Mouse (Mus musculus) CH12.LX (cell line): Measurements from ENCODE around the gene Sarnp. TPM values are rescaled to one million over a fixed set of nuclear protein-coding genes. Genes with fewer than 3 reads are reported as not detected.

Experiments
- DNase-seq: peaks from one replicate; pipeline ENCODE4 v3.0.0-alpha.2; 2013; ENCODE audit errors: extremely low read depth
- H3K27ac ChIP-seq: 2 replicates; pipeline ENCODE4 v1.5.1; 2012; ENCODE audit warnings: low read depth, mild to moderate bottlenecking, control low read depth, moderate library complexity; ENCODE audit not compliant: insufficient read depth
- H3K27me3 ChIP-seq: replicated peaks from 2 replicates; pipeline ENCODE3; 2012; ENCODE audit warnings: inconsistent platforms
- H3K36me3 ChIP-seq, 2 experiments: replicated peaks in 1 of 2; 2 replicates each; pipeline versions ENCODE3 to v1.6.1; 2012; ENCODE audit warnings: inconsistent platforms in 1 of 2, low read length in 1 of 2, mild to moderate bottlenecking in 1 of 2, mixed read lengths in 1 of 2, moderate library complexity in 1 of 2; ENCODE audit not compliant: control insufficient read depth in 1 of 2, insufficient read depth in 1 of 2
- H3K4me1 ChIP-seq, 2 experiments: 2 replicates each; pipeline ENCODE4 v1.6.1; 2012; ENCODE audit warnings: inconsistent platforms in 1 of 2, moderate library complexity in 1 of 2; ENCODE audit not compliant: insufficient read depth in 2 of 2, control insufficient read depth in 1 of 2
- H3K4me2 ChIP-seq: 2 replicates; pipeline ENCODE4 v1.6.1; 2012; ENCODE audit warnings: low read depth, mild to moderate bottlenecking, control low read depth; ENCODE audit not compliant: poor library complexity, insufficient read depth, severe bottlenecking
- H3K4me3 ChIP-seq, 3 experiments: fragments of 150-350 bp in 1 of 3; sonication (generic) in 1 of 3; replicated peaks in 1 of 3; 2 replicates each; pipeline versions ENCODE3 to v1.5.1; 2011 to 2012; ENCODE audit warnings: low read depth in 2 of 3, low read length in 2 of 3, mild to moderate bottlenecking in 2 of 3, moderate library complexity in 2 of 3, control low read depth in 1 of 3, improper control_type of control experiment in 1 of 3, inconsistent platforms in 1 of 3, mixed read lengths in 1 of 3; ENCODE audit not compliant: poor library complexity in 1 of 3
- H3K79me2 ChIP-seq: replicated peaks from 2 replicates; pipeline ENCODE4 v1.6.1; 2012; ENCODE audit warnings: mild to moderate bottlenecking, moderate library complexity; ENCODE audit not compliant: control insufficient read depth, poor library complexity, insufficient read depth, severe bottlenecking; ENCODE audit errors: extremely low read depth
- H3K9ac ChIP-seq: 2 replicates; pipeline ENCODE4 v1.6.1; 2012; ENCODE audit warnings: low read depth, mild to moderate bottlenecking, control low read depth, moderate library complexity; ENCODE audit not compliant: insufficient read depth
- H3K9me3 ChIP-seq: replicated peaks from 2 replicates; pipeline ENCODE3; 2012; ENCODE audit warnings: low read length, inconsistent platforms, mixed read lengths
- E2F4 ChIP-seq: IDR thresholded peaks from 2 replicates; pipeline ENCODE4 v1.6.1; 2011; ENCODE audit warnings: low read depth, low read length, improper control_type of control experiment; ENCODE audit not compliant: insufficient replicate concordance
- EP300 ChIP-seq: IDR thresholded peaks from 2 replicates; pipeline ENCODE4 v1.6.1; 2011; ENCODE audit warnings: low read length, improper control_type of control experiment
- ETS1 ChIP-seq: conservative IDR thresholded peaks from 2 replicates; pipeline ENCODE4 v1.6.1; 2012; ENCODE audit warnings: low read depth, mild to moderate bottlenecking, inconsistent platforms, low read length, improper control_type of control experiment, moderate library complexity
- GABPA ChIP-seq: IDR thresholded peaks from 2 replicates; pipeline ENCODE4 v1.6.1; 2012; ENCODE audit warnings: low read depth, low read length, improper control_type of control experiment, inconsistent platforms; ENCODE audit not compliant: insufficient replicate concordance
- HCFC1 ChIP-seq: IDR thresholded peaks from 2 replicates; pipeline ENCODE4 v1.6.1; 2012; ENCODE audit warnings: low read depth, mild to moderate bottlenecking, inconsistent platforms, low read length, improper control_type of control experiment
- JUND ChIP-seq: conservative IDR thresholded peaks from 2 replicates; pipeline ENCODE4 v1.6.1; 2011; ENCODE audit warnings: low read depth, low read length, improper control_type of control experiment
- MAX ChIP-seq: IDR thresholded peaks from 2 replicates; pipeline ENCODE4 v1.6.1; 2011; ENCODE audit warnings: low read length, improper control_type of control experiment
- MXI1 ChIP-seq: IDR thresholded peaks from 2 replicates; pipeline ENCODE4 v1.6.1; 2011; ENCODE audit warnings: mild to moderate bottlenecking, low read depth, low read length, improper control_type of control experiment
- PAX5 ChIP-seq: IDR thresholded peaks from 2 replicates; pipeline ENCODE4 v1.6.1; 2012; ENCODE audit warnings: low read length, inconsistent platforms, mixed read lengths
- POLR2A ChIP-seq: IDR thresholded peaks from 2 replicates; pipeline ENCODE4 v1.6.1; 2011; ENCODE audit warnings: low read depth, mild to moderate bottlenecking, improper control_type of control experiment, low read length
- POLR2AphosphoS2 ChIP-seq: IDR thresholded peaks from 2 replicates; pipeline ENCODE4 v1.6.1; 2011; ENCODE audit warnings: low read depth, low read length, improper control_type of control experiment
- RCOR1 ChIP-seq: conservative IDR thresholded peaks from 2 replicates; pipeline ENCODE4 v1.6.1; 2012; ENCODE audit warnings: low read depth, mild to moderate bottlenecking, inconsistent platforms, low read length, improper control_type of control experiment
- TBP ChIP-seq: conservative IDR thresholded peaks from 2 replicates; pipeline ENCODE4 v1.6.1; 2011; ENCODE audit warnings: low read depth, low read length, improper control_type of control experiment
- TCF12 ChIP-seq: IDR thresholded peaks from 2 replicates; pipeline ENCODE4 v1.6.1; 2014; ENCODE audit warnings: low read depth, mild to moderate bottlenecking, inconsistent platforms, low read length, improper control_type of control experiment
- USF2 ChIP-seq: conservative IDR thresholded peaks from 2 replicates; pipeline ENCODE4 v1.6.1; 2011; ENCODE audit warnings: low read depth, low read length, improper control_type of control experiment
- ZMIZ1 ChIP-seq: IDR thresholded peaks from 2 replicates; pipeline ENCODE4 v1.6.1; 2012; ENCODE audit warnings: low read depth, mild to moderate bottlenecking, inconsistent platforms, low read length, improper control_type of control experiment
- ZNF384 ChIP-seq: IDR thresholded peaks from 2 replicates; pipeline ENCODE4 v1.6.1; 2012; ENCODE audit warnings: low read depth, low read length, improper control_type of control experiment, inconsistent platforms
- dilution Hi-C: fragments of 300-500 bp; cut with MboI; formaldehyde crosslinking; loops from 2 replicates; pipeline ENCODE4 v1.14.3; 2020; ENCODE audit warnings: low sequenced_read_pairs; ENCODE audit not compliant: extremely low pct_unique_long_range_greater_than_20kb, extremely low pct_ligation_motif_present
- in situ Hi-C: fragments of 300-500 bp; cut with MboI; formaldehyde crosslinking; loops from 3 replicates; pipeline ENCODE4 v1.14.3; 2019; ENCODE audit warnings: low sequenced_read_pairs, low pct_ligation_motif_present, low pct_unique_long_range_greater_than_20kb, mixed read lengths
- polyA plus RNA-seq: library from polyadenylated mRNA; unstranded; fragments of >175 nt; gene quantifications from 2 replicates; pipeline ENCODE4 v1.2.1, GENCODE M21; 2012; ENCODE audit warnings: low read depth; ENCODE audit not compliant: insufficient read length
- total RNA-seq, 2 experiments: library from RNA; depleted of rRNA; stranded (reverse); fragments of 300-350 nt in 1 of 2; fragments of >200 nt in 1 of 2; gene quantifications; 2 replicates each; pipeline ENCODE4 v1.2.3; 2012 to 2014

The Sarnp gene
- total and polyA plus RNA-seq, 3 experiments = 75.4 to 283 (median 170) TPM

GRCm38 (mm10) chr10:128794391-128794790, 22.7 kb upstream of the Sarnp start:
- no peak overlapping the region for H3K4me3 ChIP-seq
- no peak for DNase-seq
- no peaks in the 10 kb centered on the region for H3K27me3 ChIP-seq
- H3K9me3 ChIP-seq = no peaks in the 10 kb centered on the region
- no peak overlapping the region for H3K4me2 ChIP-seq
- dilution Hi-C loops (no loop called here), in situ Hi-C loops (no loop called here)
- H3K9ac ChIP-seq = no peak overlapping the region
- peaks cover 8 to 31% of the 10 kb centered on the region in 2 experiments; a peak in 3 of 4 replicates for H3K4me1 ChIP-seq
- no peak for TF ChIP-seq E2F4
- TF ChIP-seq POLR2AphosphoS2 = no peak
- no peak for TF ChIP-seq ZMIZ1
- TF ChIP-seq ETS1 = no peak
- no peak for TF ChIP-seq GABPA
- no peak for TF ChIP-seq POLR2A
- TF ChIP-seq HCFC1 = no peak
- TF ChIP-seq JUND = no peak
- no peak overlapping the region for H3K27ac ChIP-seq
- H3K36me3 ChIP-seq = peaks cover 0 to 5% of the 10 kb centered on the region in 2 experiments
- no peaks in the 10 kb centered on the region for H3K79me2 ChIP-seq

- DNase-seq = no peak
- Histone ChIP-seq H3K4me3 (no peak overlapping the region), H3K27me3 (no peaks in the 10 kb centered on the region), H3K27ac (no peak overlapping the region), H3K9me3 (no peaks in the 10 kb centered on the region), H3K4me2 (no peak overlapping the region), H3K9ac (no peak overlapping the region), H3K36me3 (peaks cover 0 to 10% of the 10 kb centered on the region in 2 experiments), H3K4me1 (peaks cover 8 to 31% of the 10 kb centered on the region in 2 experiments; a peak in 3 of 4 replicates), H3K79me2 (no peaks in the 10 kb centered on the region)
- TF ChIP-seq JUND = no peak
- TF ChIP-seq ZNF384 = no peak
- TF ChIP-seq TCF12 = no peak
- TF ChIP-seq PAX5 = no peak
- TF ChIP-seq TBP = no peak
- TF ChIP-seq RCOR1 = no peak
- TF ChIP-seq USF2 = no peak
- no peak for TF ChIP-seq MXI1
- no peak for TF ChIP-seq E2F4
- no peak for TF ChIP-seq EP300
- no peak for TF ChIP-seq MAX
- in situ Hi-C loops (no loop called here), dilution Hi-C loops (no loop called here)
Measured at GRCm38 (mm10) chr10:128795581-128795980, 21.6 kb upstream of the Sarnp start.
